Mouse (Mus musculus) kidney, embryonic 16.5 days (tissue): ENCODE measurements around the gene Tnk1. TPM values are rescaled to one million over a fixed set of nuclear protein-coding genes. Genes with fewer than 3 reads are reported as not detected.

ENCODE experiments used
- ATAC-seq: fragments of 200-750 bp; cut with Nextera tagmentation; 2 replicates; pipeline ENCODE4 v1.8.0; 2017; ENCODE audit warnings: moderate TSS enrichment; ENCODE audit not compliant: low FRiP score, low TSS enrichment
- H3K27ac ChIP-seq: fragments of 300-500 bp; sonication (generic); 2 replicates; pipeline ENCODE4 v1.5.1; 2014; ENCODE audit warnings: low read length
- H3K27me3 ChIP-seq: fragments of 300-500 bp; sonication (generic); 2 replicates; pipeline ENCODE4 v1.6.1; 2014; ENCODE audit warnings: low read length, control low read depth, mixed read lengths; ENCODE audit not compliant: insufficient read depth
- H3K36me3 ChIP-seq: fragments of 300-500 bp; sonication (generic); 2 replicates; pipeline ENCODE4 v1.6.1; 2014; ENCODE audit warnings: low read length, control low read depth, mixed read lengths; ENCODE audit not compliant: insufficient read depth
- H3K4me1 ChIP-seq: fragments of 300-500 bp; sonication (generic); 2 replicates; pipeline ENCODE4 v1.6.1; 2014; ENCODE audit warnings: low read length, control low read depth, mixed read lengths; ENCODE audit not compliant: insufficient read depth
- H3K4me2 ChIP-seq: fragments of 300-500 bp; sonication (generic); replicated peaks from 2 replicates; pipeline ENCODE4 v1.6.1; 2014; ENCODE audit warnings: low read depth, low read length
- H3K4me3 ChIP-seq: fragments of 300-500 bp; sonication (generic); 2 replicates; pipeline ENCODE4 v1.5.1; 2014; ENCODE audit warnings: mild to moderate bottlenecking, low read length
- H3K9ac ChIP-seq: fragments of 300-500 bp; sonication (generic); replicated peaks from 2 replicates; pipeline ENCODE4 v1.6.1; 2014; ENCODE audit warnings: low read length
- H3K9me3 ChIP-seq: fragments of 300-500 bp; sonication (generic); 2 replicates; pipeline ENCODE4 v1.6.1; 2016; ENCODE audit warnings: low read length, control low read depth
- WGBS: fragments of 180-500 bp; shearing (Covaris S2); extraction: QIAGEN DNeasy Blood & Tissue Kit; methylation state at CpG from one replicate; pipeline ENCODE4 v1.1.7; 2014; 5-methylcytosine and 5-hydroxymethylcytosine counted together
- polyA plus RNA-seq: library from polyadenylated mRNA; unstranded; fragments of >200 nt; fragmentation: Nextera tagmentation; extraction: Ambion mirVana; gene quantifications from 2 replicates; pipeline ENCODE4 v1.2.1, GENCODE M21; 2015

The Tnk1 gene
- polyA plus RNA-seq, 1 experiment from 2014 or later = 7.0 TPM

GRCm38 (mm10) chr11:69879711-69880110 is 21.2 kb upstream of the Tnk1 start:
- ATAC-seq = no peak

GRCm38 (mm10) chr11:69878952-69879351 is 20.4 kb upstream of the Tnk1 start:
- Histone ChIP-seq H3K36me3 (no peaks in the 10 kb centered on the region), H3K27me3 (no peaks in the 10 kb centered on the region), H3K9me3 (no peaks in the 10 kb centered on the region), H3K9ac (peak overlapping the region; percentile 63), H3K4me1 (peaks cover 52% of the 10 kb centered on the region), H3K4me2 (peak overlapping the region; percentile 55), H3K4me3 (peak overlapping the region; percentile 65), H3K27ac (no peak overlapping the region)
- 85% methylated on average over 6 of the region's 6 CpGs for WGBS
- ATAC-seq = no peak

More at GRCm38 (mm10) chr11:69879711-69880110, 21.2 kb upstream of the Tnk1 start:
- peak overlapping the region; percentile 63 for H3K9ac ChIP-seq
- peak overlapping the region; percentile 65 for H3K4me3 ChIP-seq
- peak overlapping the region; percentile 55 for H3K4me2 ChIP-seq
- no peaks in the 10 kb centered on the region for H3K36me3 ChIP-seq
- H3K9me3 ChIP-seq = no peaks in the 10 kb centered on the region
- peak overlapping the region; percentile 98; the same call in 1 of the 2 replicates for H3K27ac ChIP-seq
- WGBS = 45% methylated on average over 15 of the region's 15 CpGs
- peaks cover 52% of the 10 kb centered on the region for H3K4me1 ChIP-seq
- H3K27me3 ChIP-seq = no peaks in the 10 kb centered on the region

- 0 out of 2 replicates have a peak overlapping the region, but pooled peaks have one; percentile 3 for H3K4me3 ChIP-seq
- no peak for ATAC-seq
- no peaks in the 10 kb centered on the region for H3K36me3 ChIP-seq
- peaks cover 52% of the 10 kb centered on the region for H3K4me1 ChIP-seq
- peak overlapping the region; percentile 27; the same call in 1 of the 2 replicates for H3K4me2 ChIP-seq
- H3K27ac ChIP-seq = no peak overlapping the region
- no peaks in the 10 kb centered on the region for H3K9me3 ChIP-seq
- WGBS = 86% methylated on average over 3 of the region's 3 CpGs
- no peak overlapping the region for H3K9ac ChIP-seq
- no peaks in the 10 kb centered on the region for H3K27me3 ChIP-seq
Measured at GRCm38 (mm10) chr11:69878399-69878798, 19.9 kb upstream of the Tnk1 start.

DNA sequence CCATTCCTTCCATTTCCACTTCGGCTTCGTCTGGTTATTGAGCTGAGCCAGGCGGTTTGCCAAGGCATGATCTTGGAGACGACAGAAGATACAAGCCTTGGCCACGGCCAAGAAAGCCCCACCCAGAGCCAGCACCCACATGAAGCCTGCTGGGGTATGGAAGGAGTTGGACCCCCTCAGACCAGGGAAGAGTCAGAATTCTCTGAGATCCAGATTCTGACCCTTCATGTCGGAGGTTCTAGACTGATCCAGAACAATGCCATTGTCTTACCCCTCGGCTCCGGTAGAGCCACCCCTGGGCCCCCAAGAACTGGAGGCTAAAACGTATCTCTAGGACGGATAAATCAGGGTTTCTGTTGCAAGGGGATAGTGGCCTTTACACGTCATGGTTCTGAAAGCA is 19.3 kb upstream of the Tnk1 start, which contains the start of gene Tmem95:
TSS of gene Tmem95 (minus strand) at position 141 of the 400 bp plus-strand sequence.
- no peaks in the 10 kb centered on the region for H3K27me3 ChIP-seq
- WGBS = 91% methylated on average over 11 of the region's 11 CpGs
- no peaks in the 10 kb centered on the region for H3K9me3 ChIP-seq
- no peaks in the 10 kb centered on the region for H3K36me3 ChIP-seq
- ATAC-seq = no peak
- H3K27ac ChIP-seq = no peak within 1 kb of the TSS
- peak within 1 kb of the TSS; percentile 32 for H3K9ac ChIP-seq
- peak within 1 kb of the TSS; percentile 7; the same call in 1 of the 2 replicates for H3K4me3 ChIP-seq
- peak within 1 kb of the TSS; percentile 55 for H3K4me2 ChIP-seq
- H3K4me1 ChIP-seq = peaks cover 52% of the 10 kb centered on the region

DNA sequence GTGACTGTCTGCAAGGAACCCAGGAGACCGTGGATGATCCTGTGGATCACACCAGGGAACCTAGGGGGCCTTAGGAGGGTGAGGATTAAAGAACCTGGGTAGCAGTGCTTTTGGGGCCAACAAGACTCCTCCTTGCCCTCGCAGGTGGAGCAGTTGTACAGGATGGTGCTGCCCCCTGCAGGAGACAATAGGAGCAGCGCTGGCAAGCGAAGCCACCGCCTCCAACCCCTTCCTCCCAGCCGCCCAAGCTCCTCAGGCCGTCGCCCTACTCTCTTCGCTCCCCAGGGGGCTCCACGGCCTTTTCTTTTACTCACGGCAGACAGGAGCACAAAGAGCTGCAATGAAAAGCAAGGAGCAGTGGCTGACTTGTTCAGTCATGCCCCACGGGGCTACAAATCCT is 18.3 kb upstream of the Tnk1 start:
- peak; percentile 5; the same call in 1 of the 2 replicates for ATAC-seq
- peaks cover 46% of the 10 kb centered on the region for H3K4me1 ChIP-seq
- H3K36me3 ChIP-seq = no peaks in the 10 kb centered on the region
- H3K27me3 ChIP-seq = no peaks in the 10 kb centered on the region
- H3K4me3 ChIP-seq = peak overlapping the region; percentile 7; the same call in 1 of the 2 replicates
- H3K9ac ChIP-seq = no peak overlapping the region; the same call in 1 of the 2 replicates
- peak overlapping the region; percentile 33; the same call in 1 of the 2 replicates for H3K27ac ChIP-seq
- H3K4me2 ChIP-seq = peak overlapping the region; percentile 30
- 4% methylated on average over 12 of the region's 12 CpGs for WGBS
- no peaks in the 10 kb centered on the region for H3K9me3 ChIP-seq

- H3K4me2 ChIP-seq = no peak overlapping the region
- H3K27ac ChIP-seq = peak overlapping the region; percentile 46; the same call in 1 of the 2 replicates
- no peaks in the 10 kb centered on the region for H3K27me3 ChIP-seq
- H3K4me1 ChIP-seq = peaks cover 44% of the 10 kb centered on the region
- no peaks in the 10 kb centered on the region for H3K36me3 ChIP-seq
- H3K4me3 ChIP-seq = no peak overlapping the region
- H3K9me3 ChIP-seq = no peaks in the 10 kb centered on the region
- ATAC-seq = no peak
- no peak overlapping the region for H3K9ac ChIP-seq
- WGBS = 58% methylated on average over 7 of the region's 7 CpGs
Measured at GRCm38 (mm10) chr11:69876186-69876585, 17.7 kb upstream of the Tnk1 start.

DNA sequence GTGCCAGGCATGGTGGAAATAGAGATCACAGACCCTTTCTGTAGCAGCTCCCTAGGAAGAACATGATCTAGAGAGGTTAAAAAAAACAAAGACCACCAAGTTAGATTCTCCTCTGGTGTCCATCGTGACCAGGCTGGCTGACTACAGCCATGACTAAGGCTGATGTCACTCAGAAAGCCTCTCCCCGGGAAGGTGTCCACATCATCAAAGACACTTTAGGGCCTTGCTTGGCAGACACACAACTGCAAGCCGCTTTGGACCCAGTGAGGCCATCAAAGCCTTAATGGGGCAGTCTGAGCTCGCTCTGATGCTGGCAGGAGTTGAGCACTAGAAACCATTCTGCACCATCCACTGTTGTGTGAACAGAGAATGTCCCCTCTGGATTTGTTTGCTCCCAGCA is 13.9 kb upstream of the Tnk1 start:
- H3K9me3 ChIP-seq = no peaks in the 10 kb centered on the region
- no peaks in the 10 kb centered on the region for H3K27me3 ChIP-seq
- no peak overlapping the region for H3K4me3 ChIP-seq
- WGBS = 57% methylated on average over 4 of the region's 4 CpGs
- no peak overlapping the region for H3K4me2 ChIP-seq
- H3K27ac ChIP-seq = no peak overlapping the region
- H3K9ac ChIP-seq = no peak overlapping the region
- ATAC-seq = no peak
- no peaks in the 10 kb centered on the region for H3K36me3 ChIP-seq
- peaks cover 17% of the 10 kb centered on the region for H3K4me1 ChIP-seq

- no peaks in the 10 kb centered on the region for H3K27me3 ChIP-seq
- H3K4me3 ChIP-seq = no peak overlapping the region
- H3K27ac ChIP-seq = no peak overlapping the region
- no peaks in the 10 kb centered on the region for H3K9me3 ChIP-seq
- 90% methylated on average over 7 of the region's 7 CpGs for WGBS
- ATAC-seq = no peak
- no peaks in the 10 kb centered on the region for H3K36me3 ChIP-seq
- peaks cover 12% of the 10 kb centered on the region; the same call in 1 of the 2 replicates for H3K4me1 ChIP-seq
- no peak overlapping the region for H3K4me2 ChIP-seq
- H3K9ac ChIP-seq = no peak overlapping the region
Measured at GRCm38 (mm10) chr11:69871822-69872221, 13.3 kb upstream of the Tnk1 start.

DNA sequence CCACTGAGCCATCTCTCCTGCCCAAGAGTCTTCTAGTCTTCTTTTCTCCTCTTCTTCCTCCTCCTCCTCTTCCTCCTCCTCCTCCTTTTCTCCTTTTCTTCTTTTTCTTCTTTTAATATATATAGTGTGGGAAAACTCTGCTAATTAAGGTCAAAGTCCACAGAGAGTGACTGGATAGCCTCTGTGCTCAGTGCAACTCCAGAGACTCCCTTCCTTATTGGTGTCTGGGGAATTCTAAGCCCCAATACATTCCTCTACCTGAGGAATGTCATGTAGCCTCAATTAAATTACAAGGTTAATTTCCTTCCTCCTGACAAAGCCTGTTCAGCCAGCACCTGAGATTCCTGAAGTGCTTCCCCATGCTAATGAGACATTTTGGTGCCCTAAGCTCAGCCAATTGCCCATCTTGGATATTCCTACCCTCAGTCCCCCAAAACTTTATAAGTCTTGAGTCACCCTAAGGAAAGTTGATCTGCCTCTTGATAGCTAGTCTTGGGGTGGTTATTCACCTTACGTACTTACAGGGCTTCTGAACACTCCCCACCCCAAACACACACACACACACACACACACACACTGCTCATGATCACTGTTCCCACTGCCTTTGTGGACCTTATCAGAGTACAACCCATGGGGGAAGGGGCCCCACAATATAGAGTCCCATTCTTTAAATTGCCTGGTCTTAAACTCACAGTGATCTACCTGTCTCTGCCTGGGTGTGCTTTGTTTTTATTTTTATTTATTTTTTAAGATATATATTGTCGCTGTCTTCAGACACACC is 11.9 kb upstream of the Tnk1 start:
- Histone ChIP-seq H3K4me2 (no peak overlapping the region), H3K4me1 (no peaks in the 10 kb centered on the region), H3K4me3 (no peak overlapping the region), H3K9ac (no peak overlapping the region), H3K9me3 (no peaks in the 10 kb centered on the region), H3K36me3 (no peaks in the 10 kb centered on the region), H3K27ac (no peak overlapping the region), H3K27me3 (no peaks in the 10 kb centered on the region)
- no peak for ATAC-seq
- WGBS = 91% methylated on average over 2 of the region's 2 CpGs

- WGBS = 76% methylated on average over 9 of the region's 9 CpGs
- Histone ChIP-seq H3K9me3 (no peaks in the 10 kb centered on the region), H3K27me3 (no peaks in the 10 kb centered on the region), H3K9ac (no peak overlapping the region), H3K4me2 (no peak overlapping the region), H3K27ac (no peak overlapping the region), H3K36me3 (no peaks in the 10 kb centered on the region), H3K4me1 (no peaks in the 10 kb centered on the region), H3K4me3 (no peak overlapping the region)
- ATAC-seq = no peak
Measured at GRCm38 (mm10) chr11:69867335-69867734, 8.8 kb upstream of the Tnk1 start.
